Mouse (Mus musculus): ENCODE data around the gene Tnrc6c. TPM values are rescaled to one million over a fixed set of nuclear protein-coding genes. Genes with fewer than 3 reads are reported as not detected.

The Tnrc6c gene
- polyA plus RNA-seq, 1 experiment from 2014 or later = 8.9 TPM

DNA sequence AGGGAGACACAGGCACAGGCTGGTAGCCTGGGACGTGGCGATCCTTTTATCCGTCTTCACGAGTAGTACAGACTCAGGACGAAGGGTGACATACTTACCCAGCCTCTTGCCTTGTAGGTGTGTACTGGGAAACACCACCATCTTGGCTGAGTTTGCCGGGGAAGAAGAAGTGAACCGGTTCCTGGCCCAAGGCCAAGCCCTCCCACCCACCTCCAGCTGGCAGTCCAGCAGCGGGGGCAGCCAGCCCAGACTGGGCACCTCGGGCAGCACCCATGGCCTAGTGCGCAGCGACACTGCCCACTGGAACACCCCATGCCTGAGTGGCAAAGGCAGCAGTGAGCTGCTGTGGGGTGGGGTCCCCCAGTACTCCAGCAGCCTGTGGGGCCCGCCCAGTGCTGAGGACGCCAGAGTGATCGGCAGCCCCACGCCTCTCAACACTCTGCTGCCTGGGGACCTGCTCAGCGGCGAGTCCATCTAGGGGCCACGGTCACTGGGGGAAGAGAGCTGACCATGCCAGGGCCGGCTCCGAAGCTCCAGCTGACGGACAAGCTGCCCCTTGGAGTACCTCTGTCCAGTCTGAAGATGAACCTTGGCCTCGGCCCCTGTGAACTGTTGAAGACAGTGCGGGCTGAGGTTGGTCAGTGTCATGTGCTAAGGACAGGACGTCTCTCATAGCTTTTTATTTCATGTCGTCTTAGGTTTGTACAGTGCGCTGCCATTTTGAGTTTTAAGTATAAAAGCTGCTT lies 106.5 kb downstream of the Tnrc6c start:
- no peaks in the 10 kb centered on the region for H3K4me1 ChIP-seq (ENCODE audit: insufficient read depth, low read depth, low read length)
- no peak overlapping the region for H3K4me3 ChIP-seq (ENCODE audit: low read depth, low read length)
- TF ChIP-seq CTCF (IDR thresholded peaks at IDR 0.05) (no peak), EP300 (IDR thresholded peaks at IDR 0.05) (no peak)
- peaks cover 50% of the 10 kb centered on the region for H3K36me3 ChIP-seq (ENCODE audit: insufficient read depth, low read length)
- ATAC-seq = no peak
- no peak overlapping the region for H3K4me2 ChIP-seq (replicated peaks; ENCODE audit: low read depth, low read length)
- DNase-seq (ENCODE audit: low spot score) = no peak
- 80% methylated on average over 26 of the region's 26 CpGs for WGBS
- H3K27me3 ChIP-seq (replicated peaks; ENCODE audit: insufficient read depth, low read length) = no peaks in the 10 kb centered on the region
- no peak overlapping the region for H3K9ac ChIP-seq (replicated peaks; ENCODE audit: low read depth)
- H3K9me3 ChIP-seq (ENCODE audit: low read length) = no peaks in the 10 kb centered on the region
- H3K27ac ChIP-seq (ENCODE audit: low read length) = no peak overlapping the region

GRCm38 (mm10) chr11:117761801-117762200 lies 107.7 kb downstream of the Tnrc6c start:
- peaks cover 41% of the 10 kb centered on the region for H3K36me3 ChIP-seq (ENCODE audit: insufficient read depth, low read length)
- DNase-seq (ENCODE audit: low spot score) (peak; percentile 57), ATAC-seq (peak; percentile 20; the same call in 1 of the 2 replicates)
- 64% methylated on average over 13 of the region's 13 CpGs for WGBS
- no peak overlapping the region for H3K4me3 ChIP-seq (ENCODE audit: low read depth, low read length)
- no peaks in the 10 kb centered on the region for H3K4me1 ChIP-seq (ENCODE audit: insufficient read depth, low read depth, low read length)
- H3K27me3 ChIP-seq (replicated peaks; ENCODE audit: insufficient read depth, low read length) = no peaks in the 10 kb centered on the region
- no peak overlapping the region for H3K27ac ChIP-seq (ENCODE audit: low read length)
- H3K9ac ChIP-seq (replicated peaks; ENCODE audit: low read depth) = no peak overlapping the region
- H3K4me2 ChIP-seq (replicated peaks; ENCODE audit: low read depth, low read length) = no peak overlapping the region
- H3K9me3 ChIP-seq (ENCODE audit: low read length) = no peaks in the 10 kb centered on the region
- TF ChIP-seq EP300 (IDR thresholded peaks at IDR 0.05) (no peak), CTCF (IDR thresholded peaks at IDR 0.05) (no peak)

DNA sequence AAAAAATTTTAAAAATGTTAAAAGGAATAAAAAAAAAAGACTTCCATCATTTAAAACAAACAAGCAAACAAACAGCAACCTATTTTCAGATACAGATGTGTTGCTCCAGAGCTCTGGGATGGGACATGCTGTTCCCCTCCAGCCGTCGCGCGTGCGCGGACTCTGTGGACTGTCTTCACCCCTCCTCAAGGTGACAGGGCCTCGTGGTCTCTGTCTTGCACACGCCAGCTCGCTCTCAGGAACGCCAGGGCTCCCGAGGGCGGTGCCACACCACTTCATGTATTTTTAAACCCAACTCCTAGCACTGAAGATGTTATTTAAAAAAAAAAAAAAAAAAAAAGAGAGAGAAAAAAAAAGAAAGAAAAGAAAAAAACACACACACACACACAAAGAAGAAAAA lies 108.2 kb downstream of the Tnrc6c start:
- 72% methylated on average over 12 of the region's 12 CpGs for WGBS
- Histone ChIP-seq H3K9me3 (ENCODE audit: low read length) (no peaks in the 10 kb centered on the region), H3K27me3 (replicated peaks; ENCODE audit: insufficient read depth, low read length) (no peaks in the 10 kb centered on the region), H3K36me3 (ENCODE audit: insufficient read depth, low read length) (peaks cover 38% of the 10 kb centered on the region), H3K4me3 (ENCODE audit: low read depth, low read length) (no peak overlapping the region), H3K27ac (ENCODE audit: low read length) (no peak overlapping the region), H3K9ac (replicated peaks; ENCODE audit: low read depth) (no peak overlapping the region), H3K4me2 (replicated peaks; ENCODE audit: low read depth, low read length) (no peak overlapping the region), H3K4me1 (ENCODE audit: insufficient read depth, low read depth, low read length) (no peaks in the 10 kb centered on the region)
- ATAC-seq = no peak
- no peak for TF ChIP-seq CTCF (IDR thresholded peaks at IDR 0.05)
- TF ChIP-seq EP300 (IDR thresholded peaks at IDR 0.05) = no peak
- peak; percentile 25 for DNase-seq (ENCODE audit: low spot score)

- peaks cover 25% of the 10 kb centered on the region; the same call in 1 of the 2 replicates for H3K36me3 ChIP-seq (ENCODE audit: insufficient read depth, low read length)
- H3K27me3 ChIP-seq (replicated peaks; ENCODE audit: insufficient read depth, low read length) = no peaks in the 10 kb centered on the region
- ATAC-seq (no peak), DNase-seq (ENCODE audit: low spot score) (no peak)
- TF ChIP-seq CTCF (IDR thresholded peaks at IDR 0.05) = no peak
- no peak for TF ChIP-seq EP300 (IDR thresholded peaks at IDR 0.05)
- H3K9ac ChIP-seq (replicated peaks; ENCODE audit: low read depth) = no peak overlapping the region
- H3K4me2 ChIP-seq (replicated peaks; ENCODE audit: low read depth, low read length) = no peak overlapping the region
- no peaks in the 10 kb centered on the region for H3K4me1 ChIP-seq (ENCODE audit: insufficient read depth, low read depth, low read length)
- H3K4me3 ChIP-seq (ENCODE audit: low read depth, low read length) = no peak overlapping the region
- H3K9me3 ChIP-seq (ENCODE audit: low read length) = no peaks in the 10 kb centered on the region
- WGBS = 83% methylated on average over 9 of the region's 9 CpGs
- H3K27ac ChIP-seq (ENCODE audit: low read length) = no peak overlapping the region
Measured at GRCm38 (mm10) chr11:117764319-117764718, 110.2 kb downstream of the Tnrc6c start.

DNA sequence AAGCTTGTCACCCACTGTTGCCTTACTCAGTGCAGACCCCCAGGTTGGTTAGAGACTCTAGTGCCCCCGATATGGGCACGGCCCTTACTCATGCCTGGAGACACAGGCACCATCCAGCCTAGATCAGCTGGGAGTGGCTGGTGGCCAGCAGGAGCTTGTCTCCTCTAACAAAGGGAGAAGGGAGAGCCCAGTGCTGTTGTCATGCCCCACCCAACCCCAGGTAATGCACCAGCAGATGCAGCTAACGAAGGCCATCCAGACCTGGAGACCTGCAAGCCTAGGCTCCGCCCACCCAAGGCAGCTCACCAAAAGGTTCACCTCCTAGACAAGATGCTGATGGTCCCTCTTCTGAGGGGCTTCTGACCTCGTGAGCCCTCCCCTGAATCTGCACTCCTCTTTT lies 111.3 kb downstream of the Tnrc6c start:
- Histone ChIP-seq H3K27me3 (replicated peaks; ENCODE audit: insufficient read depth, low read length) (no peaks in the 10 kb centered on the region), H3K9ac (replicated peaks; ENCODE audit: low read depth) (no peak overlapping the region), H3K36me3 (ENCODE audit: insufficient read depth, low read length) (peaks cover 22% of the 10 kb centered on the region; the same call in 1 of the 2 replicates), H3K4me1 (ENCODE audit: insufficient read depth, low read depth, low read length) (no peaks in the 10 kb centered on the region), H3K4me3 (ENCODE audit: low read depth, low read length) (no peak overlapping the region), H3K9me3 (ENCODE audit: low read length) (no peaks in the 10 kb centered on the region), H3K4me2 (replicated peaks; ENCODE audit: low read depth, low read length) (no peak overlapping the region), H3K27ac (ENCODE audit: low read length) (no peak overlapping the region)
- DNase-seq (ENCODE audit: low spot score) = no peak
- 91% methylated on average over 5 of the region's 5 CpGs for WGBS
- TF ChIP-seq CTCF (IDR thresholded peaks at IDR 0.05) = no peak
- TF ChIP-seq EP300 (IDR thresholded peaks at IDR 0.05) = no peak
- no peak for ATAC-seq

GRCm38 (mm10) chr11:117766275-117766674 lies 112.2 kb downstream of the Tnrc6c start:
- no peak overlapping the region for H3K27ac ChIP-seq (ENCODE audit: low read length)
- 82% methylated on average over 3 of the region's 3 CpGs for WGBS
- H3K4me3 ChIP-seq (ENCODE audit: low read depth, low read length) = no peak overlapping the region
- H3K4me2 ChIP-seq (replicated peaks; ENCODE audit: low read depth, low read length) = no peak overlapping the region
- TF ChIP-seq CTCF (IDR thresholded peaks at IDR 0.05) = no peak
- no peak for TF ChIP-seq EP300 (IDR thresholded peaks at IDR 0.05)
- H3K4me1 ChIP-seq (ENCODE audit: insufficient read depth, low read depth, low read length) = no peaks in the 10 kb centered on the region
- H3K9me3 ChIP-seq (ENCODE audit: low read length) = no peaks in the 10 kb centered on the region
- peaks cover 17% of the 10 kb centered on the region for H3K36me3 ChIP-seq (ENCODE audit: insufficient read depth, low read length)
- DNase-seq (ENCODE audit: low spot score) = no peak
- H3K27me3 ChIP-seq (replicated peaks; ENCODE audit: insufficient read depth, low read length) = no peaks in the 10 kb centered on the region
- ATAC-seq = no peak
- H3K9ac ChIP-seq (replicated peaks; ENCODE audit: low read depth) = no peak overlapping the region

Data from lung, postnatal 0 days (tissue).